Mouse (Mus musculus): ENCODE measurements around the gene Efna5. TPM values are rescaled to one million over a fixed set of nuclear protein-coding genes. Genes with fewer than 3 reads are reported as not detected.

Gene Efna5
- polyA plus RNA-seq (2012; fragmentation: generic; extraction: Trizol), result 10 to 100 TPM in 1 of 2 experiments, 1 to 10 TPM in 1; 1.9 to 60.9 TPM

DNA sequence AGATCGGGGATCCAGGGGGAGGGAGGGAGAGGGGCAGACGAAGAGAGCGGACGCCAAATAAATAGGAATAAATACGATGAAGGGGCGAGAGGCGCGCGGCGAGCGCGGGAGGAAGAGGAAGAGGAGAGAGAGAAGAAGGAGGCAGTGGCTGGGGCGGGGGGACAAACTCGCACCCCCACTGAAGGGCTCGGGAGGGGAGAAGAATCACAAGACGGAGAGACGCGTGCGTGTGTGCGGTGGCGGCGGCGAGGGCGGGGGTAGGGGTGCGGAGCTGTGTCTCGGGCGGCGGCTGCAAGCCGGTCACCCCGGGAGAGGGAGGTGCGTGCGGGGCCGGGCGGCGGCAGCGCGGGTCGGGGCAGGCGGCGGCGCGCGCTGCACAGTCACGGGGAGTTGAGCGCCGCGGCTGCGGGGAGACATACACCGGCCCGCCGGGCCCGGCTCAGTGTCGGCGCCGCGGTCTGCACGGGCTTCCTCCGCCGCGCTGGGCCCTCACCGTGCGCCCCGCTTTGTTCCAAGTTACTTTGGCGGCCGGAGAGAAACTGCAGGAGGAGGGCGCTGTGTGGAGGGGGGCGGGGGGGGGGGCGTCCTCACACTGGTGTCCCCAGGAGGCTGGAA lies at the start of gene Efna5:
Gene Efna5 (minus strand): TSS at position 142 of the 615 bp plus-strand sequence.

